Comparison of ENCODE assay signal across 24 mouse cellular contexts in genomic region chr6:91191465-91191864, GRCm38 (mm10). TPM values are rescaled to one million over a fixed set of nuclear protein-coding genes. Genes with fewer than 3 reads are reported as not detected.
DNase-seq lines count a peak whose midpoint lies in the region; ATAC-seq and TF ChIP-seq lines count a peak whose summit lies in the region.
"Had no signal": no experiment of that assay in that cellular context is flagged by ENCODE, and none has a peak within 500 bp of the region (broad histone marks: within the 10 kb centered on the region; RNA-seq: fewer than 3 reads in every experiment).

No protein-coding gene starts in this region.

- TF ChIP-seq CTCF in gastrocnemius, adult 2 months (IDR thresholded peaks at IDR 0.05), result no peak

- 50% methylated on average over 2 of the region's 2 CpGs for WGBS in heart, embryonic 10.5 days
- 35% methylated on average over 2 of the region's 2 CpGs for WGBS in midbrain, embryonic 10.5 days
- 31% methylated on average over 2 of the region's 2 CpGs for WGBS in midbrain, embryonic 11.5 days
- 42% methylated on average over 2 of the region's 2 CpGs for WGBS in embryonic facial prominence, embryonic 10.5 days

- H3K27me3 ChIP-seq in heart, embryonic 10.5 days (ENCODE audit: insufficient read depth, poor library complexity, severe bottlenecking), result peaks cover 31% of the 10 kb centered on the region
- H3K27me3 ChIP-seq in midbrain, embryonic 10.5 days (ENCODE audit: low read depth, poor library complexity, severe bottlenecking), result no peaks in the 10 kb centered on the region
- H3K27me3 ChIP-seq in midbrain, embryonic 11.5 days (ENCODE audit: control insufficient read depth, insufficient read depth, low read length), result no peaks in the 10 kb centered on the region
- 0 out of 2 replicates have a peak, but pooled peaks cover 13% of the 10 kb centered on the region for H3K27me3 ChIP-seq in embryonic facial prominence, embryonic 10.5 days (replicated peaks; ENCODE audit: low read depth, poor library complexity, severe bottlenecking)
- no peaks in the 10 kb centered on the region for H3K27me3 ChIP-seq in myocyte (ENCODE audit: control insufficient read depth, insufficient read depth, insufficient read length)
- H3K27me3 ChIP-seq: embryonic facial prominence, embryonic 12.5 days; embryonic facial prominence, embryonic 15.5 days; hindbrain, embryonic 12.5 days; hindbrain, embryonic 15.5 days had no signal

- peaks cover 23% of the 10 kb centered on the region for H3K4me1 ChIP-seq in heart, embryonic 10.5 days
- H3K4me1 ChIP-seq in midbrain, embryonic 10.5 days, result peaks cover 15% of the 10 kb centered on the region
- no peaks in the 10 kb centered on the region for H3K4me1 ChIP-seq in midbrain, embryonic 11.5 days (ENCODE audit: control insufficient read depth, insufficient read depth, low read length)
- peaks cover 36% of the 10 kb centered on the region for H3K4me1 ChIP-seq in embryonic facial prominence, embryonic 10.5 days
- H3K4me1 ChIP-seq: hindbrain, embryonic 12.5 days had no signal

- no peak for ATAC-seq in midbrain, embryonic 11.5 days (ENCODE audit: low FRiP score)
- ATAC-seq: activated CD4-positive, CD25-positive, alpha-beta regulatory T cell, adult 4 months; forebrain, embryonic 16.5 days; intestine, postnatal 0 days had no signal

- H3K27ac ChIP-seq in heart, embryonic 10.5 days, result 0 out of 2 replicates have a peak overlapping the region, but pooled peaks have one; percentile 32
- peak overlapping the region; percentile 30 for H3K27ac ChIP-seq in midbrain, embryonic 10.5 days (replicated peaks)
- no peak overlapping the region for H3K27ac ChIP-seq in midbrain, embryonic 11.5 days (ENCODE audit: low read depth, low read length)
- H3K27ac ChIP-seq in embryonic facial prominence, embryonic 10.5 days (replicated peaks), result 0 out of 2 replicates have a peak overlapping the region, but pooled peaks have one; percentile 7
- no peak overlapping the region for H3K27ac ChIP-seq in gastrocnemius, adult 2 months
- H3K27ac ChIP-seq: embryonic facial prominence, embryonic 12.5 days; embryonic facial prominence, embryonic 15.5 days; forebrain, embryonic 12.5 days; hindbrain, embryonic 12.5 days; hindbrain, embryonic 15.5 days had no signal

- H3K4me3 ChIP-seq in heart, embryonic 10.5 days, result no peak overlapping the region
- H3K4me3 ChIP-seq in midbrain, embryonic 10.5 days, result no peak overlapping the region
- no peak overlapping the region for H3K4me3 ChIP-seq in midbrain, embryonic 11.5 days (ENCODE audit: low read depth, low read length)
- no peak overlapping the region for H3K4me3 ChIP-seq in embryonic facial prominence, embryonic 10.5 days
- H3K4me3 ChIP-seq in myocyte, result peak overlapping the region; percentile 0
- no peak overlapping the region for H3K4me3 ChIP-seq in gastrocnemius, adult 2 months
- H3K4me3 ChIP-seq: embryonic facial prominence, embryonic 12.5 days; embryonic facial prominence, embryonic 15.5 days; forebrain, embryonic 12.5 days; hindbrain, embryonic 12.5 days; hindbrain, embryonic 15.5 days had no signal

- DNase-seq in heart, embryonic 10.5 days (ENCODE audit: low spot score), result no peak
- DNase-seq in heart, adult 9 months (ENCODE audit: low spot score in 2 of 2), result no peak
- DNase-seq in midbrain, embryonic 10.5 days (ENCODE audit: low spot score), result no peak
- no peak for DNase-seq in midbrain, embryonic 11.5 days (ENCODE audit: low spot score, missing footprints)
- no peak for DNase-seq in embryonic facial prominence, embryonic 10.5 days (ENCODE audit: low spot score)
- DNase-seq in gastrocnemius, adult 2 months, result no peak
- DNase-seq: adrenal gland, adult 8-10 months; adrenal gland, postnatal 25 days; cerebellum, adult 18-20 months; cerebellum, adult 9-10 months; cerebellum, postnatal 14 days; gastrocnemius, postnatal 14 days; heart, adult 18-20 months; heart, postnatal 36 days had no signal

- no peaks in the 10 kb centered on the region for H3K36me3 ChIP-seq in heart, embryonic 10.5 days
- H3K36me3 ChIP-seq in midbrain, embryonic 10.5 days, result no peaks in the 10 kb centered on the region
- H3K36me3 ChIP-seq in midbrain, embryonic 11.5 days (ENCODE audit: control insufficient read depth, insufficient read depth, low read length), result no peaks in the 10 kb centered on the region
- no peaks in the 10 kb centered on the region for H3K36me3 ChIP-seq in embryonic facial prominence, embryonic 10.5 days (replicated peaks)
- no peaks in the 10 kb centered on the region for H3K36me3 ChIP-seq in myocyte (ENCODE audit: control insufficient read depth, insufficient read depth)
- H3K36me3 ChIP-seq: embryonic facial prominence, embryonic 12.5 days; embryonic facial prominence, embryonic 15.5 days; forebrain, embryonic 12.5 days; hindbrain, embryonic 12.5 days; hindbrain, embryonic 15.5 days had no signal

- no peak overlapping the region for H3K4me2 ChIP-seq in midbrain, embryonic 11.5 days
- H3K4me2 ChIP-seq in myocyte (ENCODE audit: low read depth), result peak overlapping the region; percentile 70
- H3K4me2 ChIP-seq: embryonic facial prominence, embryonic 12.5 days; embryonic facial prominence, embryonic 15.5 days; forebrain, embryonic 12.5 days; heart, embryonic 11.5 days; hindbrain, embryonic 12.5 days; hindbrain, embryonic 15.5 days had no signal

- H3K79me2 ChIP-seq in myocyte (ENCODE audit: control insufficient read depth, insufficient read depth), result no peaks in the 10 kb centered on the region

- H3K9ac ChIP-seq in midbrain, embryonic 11.5 days (ENCODE audit: low read length), result no peak overlapping the region
- H3K9ac ChIP-seq: embryonic facial prominence, embryonic 12.5 days; embryonic facial prominence, embryonic 15.5 days; forebrain, embryonic 12.5 days; hindbrain, embryonic 12.5 days; hindbrain, embryonic 15.5 days had no signal

- H3ac ChIP-seq in myocyte (ENCODE audit: control insufficient read depth, insufficient read length), result no peak overlapping the region

- H3K9me3 ChIP-seq in heart, embryonic 10.5 days, result no peaks in the 10 kb centered on the region
- no peaks in the 10 kb centered on the region for H3K9me3 ChIP-seq in midbrain, embryonic 10.5 days (replicated peaks)
- H3K9me3 ChIP-seq in midbrain, embryonic 11.5 days (ENCODE audit: control insufficient read depth, low read length), result no peaks in the 10 kb centered on the region
- no peaks in the 10 kb centered on the region for H3K9me3 ChIP-seq in embryonic facial prominence, embryonic 10.5 days
- H3K9me3 ChIP-seq: embryonic facial prominence, embryonic 12.5 days; embryonic facial prominence, embryonic 15.5 days; forebrain, embryonic 12.5 days; hindbrain, embryonic 12.5 days; hindbrain, embryonic 15.5 days had no signal

- TF ChIP-seq POLR2A in myocyte (IDR thresholded peaks at IDR 0.05; ENCODE audit: insufficient read length, low read depth), result no peak

- intact Hi-C loops in gastrocnemius, adult 2 months (cut with DNase I), result no loop called here

TF ChIP-seq in myocyte, 11 proteins besides CTCF, POLR2A, EP300 and RAD21:
- TF ChIP-seq TCF12 (IDR thresholded peaks at IDR 0.05; ENCODE audit: insufficient read depth, poor library complexity, severe bottlenecking) (no peak), MYOD1 (IDR thresholded peaks at IDR 0.05; ENCODE audit: control insufficient read depth in 1 of 3, insufficient read length in 2 of 3, low read depth in 2 of 3) (peak in 1 of 3 experiments; percentile 27), SRF (IDR thresholded peaks at IDR 0.05; ENCODE audit: control insufficient read depth, insufficient read length, low read depth) (no peak), MYOG (IDR thresholded peaks at IDR 0.05; ENCODE audit: control insufficient read depth in 1 of 3, insufficient read depth in 1 of 3, insufficient read length in 2 of 3, low read depth in 2 of 3) (no peak)

RNA-seq across cellular contexts. Expression of gene Fbln2, which starts 20.8 kb away (rescaled TPM):
- polyA plus RNA-seq in heart, embryonic 10.5 days (2016; fragmentation: Nextera tagmentation; extraction: Ambion mirVana), result 99.3 and 114 TPM in 2 replicates
- polyA plus RNA-seq in midbrain, embryonic 10.5 days (2016; fragmentation: Nextera tagmentation; extraction: Ambion mirVana), result 24.2 and 31.5 TPM in 2 replicates
- polyA plus RNA-seq in midbrain, embryonic 11.5 days (2014; fragmentation: Nextera tagmentation; extraction: Ambion mirVana), result 21.9 TPM in 2 replicates
- 56.6 and 69.0 TPM in 2 replicates for polyA plus RNA-seq in embryonic facial prominence, embryonic 10.5 days (2016; fragmentation: Nextera tagmentation; extraction: Ambion mirVana)
- 167 TPM for polyA plus RNA-seq in myocyte (2012; fragmentation: generic; extraction: Trizol)
- total RNA-seq in gastrocnemius, adult 2 months (2021), result 10 to 100 TPM; 43.6 to 64.7 TPM

RNA-seq across cellular contexts. Expression of gene Hdac11, which starts 35.0 kb away (rescaled TPM):
- polyA plus RNA-seq in heart, embryonic 10.5 days (2016; fragmentation: Nextera tagmentation; extraction: Ambion mirVana), result 6.4 and 6.8 TPM in 2 replicates
- polyA plus RNA-seq in midbrain, embryonic 10.5 days (2016; fragmentation: Nextera tagmentation; extraction: Ambion mirVana), result 9.4 and 12.0 TPM in 2 replicates
- polyA plus RNA-seq in midbrain, embryonic 11.5 days (2014; fragmentation: Nextera tagmentation; extraction: Ambion mirVana), result 12.8 and 13.0 TPM in 2 replicates
- 8.6 and 9.8 TPM in 2 replicates for polyA plus RNA-seq in embryonic facial prominence, embryonic 10.5 days (2016; fragmentation: Nextera tagmentation; extraction: Ambion mirVana)
- 39.3 TPM for polyA plus RNA-seq in myocyte (2012; fragmentation: generic; extraction: Trizol)
- 1 to 10 TPM; 5.1 to 6.5 TPM for total RNA-seq in gastrocnemius, adult 2 months (2021)

Comparison
In these comparisons a context has a peak if more than half of its experiments do, and no peak if none do; other contexts are left out.
1. H3K27ac ChIP-seq: peak in heart, embryonic 10.5 days (single experiment), midbrain, embryonic 10.5 days (single experiment) and embryonic facial prominence, embryonic 10.5 days (single experiment); none in midbrain, embryonic 11.5 days (single experiment) and gastrocnemius, adult 2 months (single experiment).